Mouse (Mus musculus) kidney, adult 8-10 months (tissue): Measurements from ENCODE around the gene Lst1.
A peak's percentile ranks its signal among the peaks of the same experiment; 100 is the strongest.

Source experiments
- DNase-seq, 2 experiments: peaks; one replicate each; pipeline ENCODE4 v3.0.0; 2022

Gene Lst1

DNA sequence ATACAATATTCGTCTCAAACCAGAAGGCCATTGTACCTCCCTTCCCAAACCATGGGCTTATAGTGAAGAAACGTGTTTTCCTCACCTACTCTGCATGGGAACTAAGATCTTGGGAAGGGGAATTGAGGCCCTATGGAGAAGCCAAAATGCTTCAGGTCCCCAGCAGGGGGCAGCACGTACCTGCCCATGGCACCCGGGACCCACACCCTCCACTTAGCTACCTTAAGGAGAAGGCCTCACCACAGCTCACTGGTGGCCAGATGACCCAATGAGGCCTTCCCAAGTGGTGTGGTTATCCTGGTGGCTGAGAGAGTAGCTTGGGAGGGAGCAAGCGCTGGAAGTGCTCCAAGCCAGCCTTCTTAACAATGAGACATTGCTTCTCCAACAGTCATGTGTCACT lies 9.7 kb downstream of the Lst1 start:
- peak; percentile 62 to 79 for DNase-seq

GRCm38 (mm10) chr17:35175968-35176367 lies 12.3 kb downstream of the Lst1 start, which contains the start of gene Aif1:
Aif1 (minus strand) TSS chr17:35176068.
- DNase-seq: no peak

DNA sequence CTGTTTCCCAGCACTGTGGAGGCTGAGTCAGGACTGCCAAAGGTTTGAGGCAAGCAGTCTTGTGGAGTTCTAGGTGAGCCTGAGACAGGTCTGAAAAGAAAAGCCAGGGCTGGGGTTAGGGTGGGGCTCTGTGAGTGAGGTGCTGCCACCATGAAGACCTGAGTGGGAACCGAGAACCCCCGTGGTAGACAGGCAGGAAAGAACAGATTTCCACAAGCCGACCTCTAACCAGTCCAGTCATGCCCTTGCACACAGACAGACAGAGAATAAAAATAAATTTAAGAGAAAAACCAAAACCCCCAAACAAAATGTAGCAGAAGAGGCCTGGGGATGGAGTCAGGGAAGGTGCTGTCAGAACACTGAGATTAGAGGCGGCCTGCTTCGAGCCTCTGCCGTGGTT lies 12.9 kb downstream of the Lst1 start:
- DNase-seq: no peak

DNA sequence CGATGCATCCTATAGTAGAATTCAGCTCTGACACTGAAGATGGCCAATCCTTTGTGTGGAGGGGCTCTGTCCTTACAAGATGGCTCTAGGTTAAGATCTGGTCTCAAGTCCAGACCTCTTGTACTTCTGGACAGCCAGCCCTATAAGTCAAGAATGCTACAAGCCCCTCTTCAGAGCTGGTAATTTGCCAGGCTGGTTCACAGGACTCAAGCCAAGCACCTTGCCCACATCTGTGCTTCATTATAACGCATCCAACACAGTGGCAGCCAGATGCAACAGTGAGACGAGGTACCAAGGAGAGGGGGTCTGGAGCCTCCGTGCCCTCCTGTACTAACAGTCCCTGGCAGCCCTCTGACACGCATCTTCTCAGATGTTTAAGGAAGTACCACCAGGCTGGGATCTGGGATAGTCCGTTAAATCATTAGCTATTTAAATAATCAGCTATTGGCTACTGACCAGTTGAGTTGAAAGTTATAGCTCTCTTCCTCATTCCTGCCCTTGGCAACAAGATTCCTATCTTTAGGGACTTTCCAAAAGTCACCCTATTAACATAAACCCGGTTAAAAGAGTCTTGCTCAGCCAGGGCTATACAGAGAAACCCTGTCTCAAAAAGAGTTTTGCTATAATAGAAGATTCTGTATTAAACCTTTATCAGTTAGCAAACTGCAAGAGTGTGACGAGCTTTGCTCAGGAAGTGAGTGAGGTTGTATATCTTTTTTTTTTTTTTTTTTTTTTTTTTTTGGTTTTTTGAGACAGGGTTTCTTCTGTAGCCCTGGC lies 13.8 kb downstream of the Lst1 start:
- DNase-seq: no peak

GRCm38 (mm10) chr17:35173329-35173728 lies 14.9 kb downstream of the Lst1 start:
- DNase-seq: no peak

DNA sequence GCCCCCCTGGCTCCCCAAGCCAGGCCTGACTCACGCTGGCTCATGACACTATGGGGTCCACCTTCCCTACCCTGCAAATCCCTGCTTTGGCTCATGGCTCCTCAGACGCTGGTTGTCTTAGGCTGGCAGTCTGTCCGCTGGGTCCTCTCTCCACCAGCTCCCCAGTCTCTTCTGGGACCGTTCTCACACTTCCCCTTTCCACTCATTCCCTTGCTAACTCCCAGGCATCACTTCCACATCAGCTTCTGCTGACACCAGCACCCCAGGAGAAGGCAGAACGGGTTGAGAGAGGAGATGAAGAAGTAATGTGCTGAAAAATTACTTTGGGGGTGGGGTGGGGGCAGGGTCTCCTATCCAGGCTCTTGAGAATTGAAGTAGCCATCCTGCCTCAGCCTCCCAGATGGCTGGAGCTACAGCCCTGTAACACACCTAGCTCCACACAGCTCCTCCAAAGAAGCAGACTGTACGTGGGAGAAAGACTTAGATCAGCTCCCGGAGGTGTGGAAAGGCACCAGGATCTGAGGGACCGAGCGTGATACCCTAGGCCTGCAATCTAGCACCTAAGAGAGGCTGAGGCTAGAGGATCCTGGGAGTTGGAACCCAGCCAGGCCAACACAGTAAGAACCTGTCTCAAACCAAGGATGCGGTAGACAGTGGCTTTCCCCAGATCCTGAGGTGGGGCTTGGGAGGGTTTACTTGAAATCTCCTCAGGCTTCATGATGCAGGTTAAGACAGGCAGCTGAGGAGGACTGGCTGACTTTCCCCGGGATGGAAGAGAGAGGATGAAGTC lies 15.6 kb downstream of the Lst1 start:
- no peak for DNase-seq

DNA sequence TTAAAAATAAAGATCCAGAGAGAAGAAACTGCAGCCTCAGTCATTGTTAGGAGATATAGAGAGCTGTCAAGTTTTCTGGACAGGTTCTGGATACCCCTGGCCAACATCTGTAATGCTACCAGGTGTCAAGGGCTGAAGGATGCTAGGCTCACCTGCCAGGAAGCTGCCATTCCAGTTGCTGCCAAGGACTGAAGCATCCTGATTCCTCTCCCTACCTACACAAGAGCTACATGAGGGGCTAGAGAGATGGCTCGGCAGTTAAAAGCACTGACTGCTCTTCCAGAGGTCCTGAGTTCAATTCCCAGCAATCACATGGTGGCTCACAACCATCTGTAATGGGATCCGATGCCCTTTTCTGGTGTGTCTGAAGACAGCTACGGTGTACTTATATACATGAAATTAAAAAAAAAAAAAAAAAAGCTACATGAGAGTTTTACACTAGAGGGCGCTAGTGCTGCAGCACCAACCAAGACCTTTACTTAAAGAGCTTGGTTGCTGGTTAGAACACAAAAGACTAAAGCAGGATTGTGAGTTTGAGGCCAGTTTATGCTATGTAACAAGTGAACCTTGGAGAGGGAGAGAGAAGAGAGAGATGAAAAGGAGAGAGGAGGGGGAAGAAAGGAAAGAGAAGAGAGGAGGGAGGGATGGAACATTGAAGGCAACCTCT lies 19.6 kb downstream of the Lst1 start:
- DNase-seq: no peak

DNA sequence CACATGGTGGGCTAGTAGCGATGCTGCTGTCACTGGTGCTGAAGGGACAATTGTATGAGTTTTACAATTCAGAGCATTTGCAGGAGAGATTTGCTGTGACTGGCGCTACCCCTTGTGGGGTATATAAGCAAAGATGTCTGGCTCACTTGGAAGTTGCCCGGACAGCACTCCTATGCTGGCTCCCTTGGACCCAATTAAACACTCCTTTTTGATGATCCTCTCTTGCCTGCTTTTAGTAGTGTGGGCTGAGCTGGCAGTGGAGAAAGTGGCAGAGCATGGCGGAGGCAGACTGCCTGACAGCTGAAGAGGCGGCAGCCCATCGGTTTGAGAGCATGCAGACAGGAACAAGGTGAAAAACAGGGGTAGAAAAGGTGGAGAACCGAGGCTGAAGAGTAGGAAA lies 20.4 kb downstream of the Lst1 start:
- no peak for DNase-seq

GRCm38 (mm10) chr17:35166352-35167035 lies 21.7 kb downstream of the Lst1 start:
- peak; percentile 82 for DNase-seq

DNA sequence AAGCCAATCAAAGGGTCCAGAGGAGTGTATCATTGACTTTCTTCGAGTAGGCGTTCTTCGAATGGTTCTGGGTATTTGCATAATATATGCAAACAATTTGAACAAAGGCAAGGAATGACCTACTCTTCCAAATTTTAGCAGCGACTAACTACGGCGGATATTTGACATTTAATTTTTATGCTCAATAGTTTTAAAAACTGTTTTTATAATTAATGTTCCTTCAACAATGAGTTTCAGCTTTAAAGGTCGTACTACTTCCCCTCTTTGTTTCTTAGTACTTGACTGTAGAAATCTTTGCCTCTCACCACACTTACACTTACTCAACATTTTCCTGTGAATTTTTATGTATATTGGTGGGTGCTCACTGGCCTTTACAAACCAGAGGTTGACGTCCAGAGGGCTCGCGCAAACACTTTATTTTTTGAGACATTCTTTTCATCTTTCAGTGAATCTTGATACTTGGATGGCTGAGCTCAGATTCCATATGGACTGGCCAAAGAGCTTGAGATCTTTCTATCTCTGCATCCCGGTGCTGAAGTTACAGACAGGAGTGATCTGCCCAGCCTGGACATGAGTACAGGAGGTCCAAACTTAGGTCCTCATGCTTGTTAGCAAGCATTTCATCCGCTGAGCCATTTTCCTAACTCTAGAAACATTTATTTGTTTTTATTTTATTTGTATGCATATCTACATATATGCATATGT lies 22.6 kb downstream of the Lst1 start:
- DNase-seq: peak in 1 of 2 experiments; percentile 28

- DNase-seq: peak; percentile 97 to 99
Observed at GRCm38 (mm10) chr17:35164568-35165450, 23.4 kb downstream of the Lst1 start, which contains the start of gene Prrc2a. Prrc2a (minus strand) TSS chr17:35164897.

- DNase-seq: no peak
Observed at GRCm38 (mm10) chr17:35164218-35164567, 24.0 kb downstream of the Lst1 start.

DNA sequence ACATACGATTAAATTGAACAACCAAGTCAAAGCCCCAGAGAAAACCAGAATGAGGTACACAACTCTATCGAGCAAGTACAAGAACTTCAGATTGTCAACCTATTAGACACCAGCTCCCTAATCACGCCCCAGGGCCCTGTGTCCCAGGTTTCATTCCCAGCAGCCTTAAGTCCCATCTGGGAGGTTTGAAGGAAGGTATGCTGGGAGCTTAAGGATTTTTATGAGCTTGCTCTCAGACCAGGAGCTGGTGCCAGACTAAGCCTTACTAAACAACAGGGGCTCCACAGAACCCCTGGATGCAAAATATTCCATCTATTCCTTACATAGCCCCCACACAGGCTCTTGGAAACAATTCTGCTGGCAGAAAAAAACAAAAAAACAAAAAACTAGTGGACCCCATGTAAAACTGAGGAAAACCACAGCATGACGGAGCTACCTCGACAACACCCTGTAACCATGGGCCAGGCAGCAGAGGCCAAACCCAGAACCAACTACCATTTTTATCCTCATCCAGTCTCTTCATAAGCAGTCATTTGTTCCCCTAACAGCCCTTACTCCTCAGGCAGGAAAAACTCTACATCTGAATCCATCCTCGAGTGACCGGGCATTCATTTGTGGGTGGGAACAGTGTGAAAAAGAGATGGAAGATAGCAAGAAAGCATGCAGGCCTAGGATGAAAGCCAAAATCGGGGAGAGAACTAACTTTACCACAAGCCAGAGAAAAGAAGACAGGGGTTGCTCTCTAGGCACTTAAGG lies 24.7 kb downstream of the Lst1 start:
- peak in 1 of 2 experiments; percentile 28 for DNase-seq

DNA sequence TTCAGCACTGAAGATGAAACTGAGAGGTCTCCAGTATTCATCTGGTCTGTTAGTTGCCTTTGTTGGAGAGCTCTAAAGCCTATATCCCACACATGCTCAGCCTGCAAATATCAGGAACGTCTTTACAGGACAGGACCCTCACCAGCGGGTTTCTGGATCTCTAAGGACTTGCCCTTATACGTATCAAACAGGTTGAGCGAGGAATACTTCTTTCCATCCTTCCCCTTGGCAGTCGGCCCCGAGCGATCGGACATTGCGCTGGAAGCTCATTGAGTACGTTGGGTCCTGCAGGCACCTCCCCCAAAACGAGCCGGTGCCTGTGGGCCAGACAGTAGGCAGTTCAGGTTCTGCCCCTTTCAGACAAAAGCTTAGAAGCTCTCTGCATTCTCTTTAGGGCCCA lies 25.5 kb downstream of the Lst1 start:
- peak; percentile 51 to 57 for DNase-seq

DNA sequence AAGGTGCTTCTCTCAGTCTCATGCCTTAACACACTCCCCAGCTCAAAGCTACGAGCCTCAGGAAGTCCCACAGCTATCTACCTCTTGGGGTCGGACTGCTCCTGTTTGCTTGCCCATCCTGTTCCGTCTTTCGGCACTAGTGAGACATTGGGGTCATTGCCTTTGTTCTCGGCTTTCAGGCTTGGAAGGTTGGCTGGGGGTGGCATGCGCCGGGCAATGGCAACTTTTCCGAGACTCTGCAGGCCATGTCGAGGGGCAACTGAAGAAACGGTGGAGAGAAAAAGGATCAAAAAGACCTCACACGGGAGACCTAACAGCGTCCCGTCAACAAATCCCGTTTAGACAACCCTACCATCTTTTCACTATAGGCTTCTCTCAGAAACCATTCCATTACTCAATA lies 26.1 kb downstream of the Lst1 start:
- DNase-seq: no peak

DNA sequence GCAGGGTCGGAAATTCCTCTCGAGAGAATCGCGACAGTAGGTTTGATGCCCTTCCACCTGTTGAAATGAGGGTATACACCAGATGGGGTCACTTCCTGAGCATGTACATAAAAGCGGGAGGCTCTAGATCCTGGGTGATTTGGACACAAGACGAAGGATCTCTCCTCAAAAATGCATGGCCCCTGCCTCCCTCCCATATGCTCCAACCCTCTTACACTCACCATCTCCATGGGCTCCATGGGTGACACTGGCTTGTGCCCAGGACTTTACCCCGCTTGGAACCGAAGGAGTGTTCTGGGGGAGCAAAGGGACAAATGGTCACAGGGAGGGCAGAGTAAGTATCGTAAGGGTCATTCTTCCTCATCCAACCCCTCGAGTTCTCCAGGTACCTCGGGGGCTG lies 26.8 kb downstream of the Lst1 start:
- no peak for DNase-seq

GRCm38 (mm10) chr17:35159638-35160037 lies 28.6 kb downstream of the Lst1 start:
- no peak for DNase-seq

DNA sequence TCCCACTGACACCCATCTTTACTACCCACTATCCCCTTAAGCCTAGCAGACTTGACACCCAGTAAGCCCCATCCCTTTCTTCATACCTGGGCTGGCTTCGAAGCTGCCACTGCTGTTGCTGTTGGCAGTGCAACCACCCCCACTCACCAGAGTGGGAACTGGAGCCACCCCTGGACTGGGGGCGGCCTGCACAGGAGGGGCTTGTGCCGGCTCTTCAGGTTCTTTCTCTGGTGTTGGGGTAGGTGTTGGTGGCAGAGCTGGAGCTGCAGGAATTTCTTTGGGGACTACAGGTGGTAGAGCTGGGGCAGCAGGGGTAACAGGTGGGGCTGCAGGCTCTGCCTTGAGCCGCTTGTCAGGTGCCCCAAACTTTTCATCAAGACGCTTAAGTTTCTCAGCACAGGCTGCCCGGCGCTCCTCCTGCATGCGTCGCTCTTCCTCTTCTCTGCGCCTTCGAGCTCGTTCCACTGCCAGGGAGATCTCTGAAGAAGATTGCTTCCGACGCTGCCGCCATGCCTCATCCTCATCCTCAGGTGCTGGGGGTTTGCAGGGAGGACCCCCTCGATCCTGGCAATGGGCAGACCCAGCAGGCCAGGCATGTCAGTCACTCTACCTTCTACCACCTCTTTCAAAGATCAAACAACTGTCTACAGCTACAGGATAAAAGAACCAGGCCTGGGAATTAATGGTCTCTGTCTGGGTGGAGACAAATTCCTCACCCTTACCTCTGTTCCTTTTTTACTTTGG lies 29.2 kb downstream of the Lst1 start:
- DNase-seq: no peak

GRCm38 (mm10) chr17:35157661-35158175 lies 30.5 kb downstream of the Lst1 start:
- DNase-seq: no peak

GRCm38 (mm10) chr17:35157254-35157653 lies 31.0 kb downstream of the Lst1 start:
- no peak for DNase-seq
